Mouse (Mus musculus): ENCODE data around the gene Cdkal1. TPM values are rescaled to one million over a fixed set of nuclear protein-coding genes. Genes with fewer than 3 reads are reported as not detected.

Cdkal1 gene
- polyA plus RNA-seq, 2 experiments = 10.8 to 29.8 TPM

DNA sequence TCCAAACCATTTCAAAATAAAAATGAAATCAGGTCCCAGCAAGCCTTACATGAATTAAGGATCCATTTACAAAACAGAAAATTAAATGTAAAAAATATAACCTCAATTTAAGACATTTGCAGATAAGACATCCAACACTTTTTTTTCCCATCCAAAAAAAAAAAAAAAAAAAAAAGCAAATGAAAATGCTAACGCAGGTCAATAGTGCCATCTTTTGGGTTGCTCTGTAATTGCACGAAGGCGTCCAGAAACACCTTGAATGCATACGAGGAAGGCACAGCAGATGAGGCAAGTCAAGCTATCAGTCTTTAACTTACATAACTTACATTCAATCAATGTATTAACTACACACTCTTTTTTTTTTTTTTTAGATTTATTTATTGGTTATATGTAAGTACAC lies 20.3 kb downstream of the Cdkal1 start:
- H3K4me3 ChIP-seq (replicated peaks; ENCODE audit: low read length) = no peak overlapping the region
- 26% methylated on average over 4 of the region's 4 CpGs for WGBS
- no peaks in the 10 kb centered on the region for H3K4me1 ChIP-seq (ENCODE audit: control insufficient read depth, insufficient read depth, low read length)
- H3K36me3 ChIP-seq (ENCODE audit: control insufficient read depth, insufficient read depth, low read length) = peaks cover 16% of the 10 kb centered on the region
- no peak overlapping the region for H3K27ac ChIP-seq (replicated peaks; ENCODE audit: low read depth, low read length)
- H3K4me2 ChIP-seq (replicated peaks; ENCODE audit: low read depth, low read length, severe bottlenecking) = no peak overlapping the region
- ATAC-seq (ENCODE audit: low FRiP score, low read depth) = no peak
- H3K9ac ChIP-seq (ENCODE audit: low read depth, low read length, severe bottlenecking) = no peak overlapping the region
- TF ChIP-seq POLR2A (IDR thresholded peaks at IDR 0.05; ENCODE audit: borderline replicate concordance, extremely low read depth, insufficient read depth, insufficient read length) = no peak
- peak; percentile 52 for DNase-seq (ENCODE audit: low spot score)
- H3K27me3 ChIP-seq (ENCODE audit: control insufficient read depth, insufficient read depth, low read length) = no peaks in the 10 kb centered on the region
- H3K9me3 ChIP-seq (ENCODE audit: control insufficient read depth, low read length) = no peaks in the 10 kb centered on the region

DNA sequence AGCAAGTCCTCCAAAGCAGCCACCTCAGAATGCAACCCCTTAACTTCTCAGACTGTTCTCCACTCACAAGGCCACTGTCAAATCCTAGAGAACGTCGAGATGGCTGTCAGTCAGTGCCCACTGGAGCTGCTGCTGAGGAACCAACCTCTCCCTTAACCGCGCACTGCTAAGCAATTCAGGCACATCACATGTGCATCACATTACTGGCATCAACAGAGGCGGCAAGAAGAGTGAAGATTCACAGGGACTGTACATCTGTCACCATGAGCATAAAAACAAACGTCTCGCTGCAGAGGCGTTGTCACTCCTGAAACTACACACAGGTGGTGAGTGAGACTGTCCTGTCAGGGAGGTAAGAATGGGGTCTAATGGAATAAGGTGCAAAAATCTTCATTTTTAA lies 21.7 kb downstream of the Cdkal1 start:
- TF ChIP-seq POLR2A (IDR thresholded peaks at IDR 0.05; ENCODE audit: borderline replicate concordance, extremely low read depth, insufficient read depth, insufficient read length) = no peak
- no peaks in the 10 kb centered on the region for H3K4me1 ChIP-seq (ENCODE audit: control insufficient read depth, insufficient read depth, low read length)
- no peak overlapping the region for H3K4me3 ChIP-seq (replicated peaks; ENCODE audit: low read length)
- no peak overlapping the region for H3K9ac ChIP-seq (ENCODE audit: low read depth, low read length, severe bottlenecking)
- no peak overlapping the region for H3K27ac ChIP-seq (replicated peaks; ENCODE audit: low read depth, low read length)
- peaks cover 16% of the 10 kb centered on the region for H3K36me3 ChIP-seq (ENCODE audit: control insufficient read depth, insufficient read depth, low read length)
- no peak for DNase-seq (ENCODE audit: low spot score)
- H3K9me3 ChIP-seq (ENCODE audit: control insufficient read depth, low read length) = no peaks in the 10 kb centered on the region
- ATAC-seq (ENCODE audit: low FRiP score, low read depth) = no peak
- H3K4me2 ChIP-seq (replicated peaks; ENCODE audit: low read depth, low read length, severe bottlenecking) = no peak overlapping the region
- WGBS = 71% methylated on average over 8 of the region's 8 CpGs
- H3K27me3 ChIP-seq (ENCODE audit: control insufficient read depth, insufficient read depth, low read length) = no peaks in the 10 kb centered on the region

DNA sequence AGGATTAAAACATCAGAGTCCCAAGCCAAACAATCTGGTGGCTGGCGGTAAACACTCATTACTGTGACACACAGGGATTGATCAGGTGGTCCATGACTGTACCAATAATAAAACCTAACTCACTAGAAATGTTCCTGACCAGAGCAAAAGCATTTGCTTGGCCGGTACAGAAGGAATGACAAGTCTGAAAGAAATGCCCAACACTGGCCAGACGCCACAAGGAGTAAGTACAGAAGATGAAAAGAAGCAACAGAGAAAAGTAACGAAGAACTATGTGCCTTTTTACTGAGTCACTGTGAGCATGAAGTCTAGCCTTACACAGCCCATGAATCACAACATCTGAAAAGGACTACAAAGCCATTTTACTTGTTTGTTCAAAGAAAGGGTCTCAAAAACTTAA lies 24.3 kb downstream of the Cdkal1 start:
- Histone ChIP-seq H3K9me3 (ENCODE audit: control insufficient read depth, low read length) (no peaks in the 10 kb centered on the region), H3K4me1 (ENCODE audit: control insufficient read depth, insufficient read depth, low read length) (no peaks in the 10 kb centered on the region), H3K36me3 (ENCODE audit: control insufficient read depth, insufficient read depth, low read length) (0 out of 2 replicates have a peak, but pooled peaks cover 2% of the 10 kb centered on the region), H3K4me2 (replicated peaks; ENCODE audit: low read depth, low read length, severe bottlenecking) (no peak overlapping the region), H3K27ac (replicated peaks; ENCODE audit: low read depth, low read length) (no peak overlapping the region), H3K9ac (ENCODE audit: low read depth, low read length, severe bottlenecking) (no peak overlapping the region), H3K4me3 (replicated peaks; ENCODE audit: low read length) (no peak overlapping the region), H3K27me3 (ENCODE audit: control insufficient read depth, insufficient read depth, low read length) (no peaks in the 10 kb centered on the region)
- WGBS = 76% methylated on average over 4 of the region's 4 CpGs
- no peak for TF ChIP-seq POLR2A (IDR thresholded peaks at IDR 0.05; ENCODE audit: borderline replicate concordance, extremely low read depth, insufficient read depth, insufficient read length)
- DNase-seq (ENCODE audit: low spot score) = no peak
- ATAC-seq (ENCODE audit: low FRiP score, low read depth) = no peak

DNA sequence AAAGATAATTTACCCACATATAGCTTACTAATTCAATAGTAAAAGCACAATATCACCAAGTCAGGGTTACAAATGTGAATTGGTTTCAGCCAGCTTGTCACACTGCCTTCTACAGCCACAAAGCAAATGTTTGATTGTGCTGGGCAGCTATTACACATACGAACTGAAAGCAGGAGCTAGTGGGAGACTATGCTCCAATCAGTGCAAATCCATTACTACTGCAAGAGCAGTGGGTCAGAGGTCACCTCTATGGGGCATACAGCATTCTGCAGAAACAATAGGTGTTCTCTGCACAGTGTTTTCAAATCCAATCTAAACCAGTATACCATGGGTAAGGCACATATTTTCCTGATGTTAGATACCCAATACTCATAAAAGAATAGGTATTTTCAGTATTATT lies 27.4 kb downstream of the Cdkal1 start:
- DNase-seq (ENCODE audit: low spot score) (no peak), ATAC-seq (ENCODE audit: low FRiP score, low read depth) (no peak)
- Histone ChIP-seq H3K27ac (replicated peaks; ENCODE audit: low read depth, low read length) (no peak overlapping the region), H3K27me3 (ENCODE audit: control insufficient read depth, insufficient read depth, low read length) (no peaks in the 10 kb centered on the region), H3K4me2 (replicated peaks; ENCODE audit: low read depth, low read length, severe bottlenecking) (no peak overlapping the region), H3K4me3 (replicated peaks; ENCODE audit: low read length) (no peak overlapping the region), H3K36me3 (ENCODE audit: control insufficient read depth, insufficient read depth, low read length) (no peaks in the 10 kb centered on the region), H3K4me1 (ENCODE audit: control insufficient read depth, insufficient read depth, low read length) (no peaks in the 10 kb centered on the region), H3K9me3 (ENCODE audit: control insufficient read depth, low read length) (no peaks in the 10 kb centered on the region), H3K9ac (ENCODE audit: low read depth, low read length, severe bottlenecking) (no peak overlapping the region)
- 46% methylated on average over 1 of the region's 1 CpGs for WGBS
- no peak for TF ChIP-seq POLR2A (IDR thresholded peaks at IDR 0.05; ENCODE audit: borderline replicate concordance, extremely low read depth, insufficient read depth, insufficient read length)

DNA sequence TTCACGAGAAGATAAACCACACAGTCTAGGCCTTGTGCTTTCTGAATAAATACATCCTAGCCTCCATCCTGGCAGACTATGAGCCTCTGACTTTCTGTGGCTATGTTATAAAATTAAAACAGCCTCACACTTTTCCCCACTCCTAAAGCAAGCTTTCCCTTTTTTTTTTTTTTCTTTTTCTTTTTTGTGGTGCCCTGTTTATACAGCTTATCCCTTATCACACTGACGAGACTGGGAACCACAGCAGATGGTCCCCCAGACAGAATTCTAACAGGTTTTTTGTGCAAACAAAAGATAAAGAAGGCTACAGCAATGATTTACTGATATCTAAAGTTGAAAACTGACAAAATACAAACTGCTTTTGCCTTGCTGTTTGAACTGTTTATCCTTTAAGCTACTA lies 29.0 kb downstream of the Cdkal1 start:
- Histone ChIP-seq H3K4me1 (ENCODE audit: control insufficient read depth, insufficient read depth, low read length) (no peaks in the 10 kb centered on the region), H3K27ac (replicated peaks; ENCODE audit: low read depth, low read length) (no peak overlapping the region), H3K4me2 (replicated peaks; ENCODE audit: low read depth, low read length, severe bottlenecking) (no peak overlapping the region), H3K9ac (ENCODE audit: low read depth, low read length, severe bottlenecking) (no peak overlapping the region), H3K4me3 (replicated peaks; ENCODE audit: low read length) (no peak overlapping the region), H3K27me3 (ENCODE audit: control insufficient read depth, insufficient read depth, low read length) (no peaks in the 10 kb centered on the region), H3K9me3 (ENCODE audit: control insufficient read depth, low read length) (no peaks in the 10 kb centered on the region), H3K36me3 (ENCODE audit: control insufficient read depth, insufficient read depth, low read length) (no peaks in the 10 kb centered on the region)
- ATAC-seq (ENCODE audit: low FRiP score, low read depth) = no peak
- no peak for TF ChIP-seq POLR2A (IDR thresholded peaks at IDR 0.05; ENCODE audit: borderline replicate concordance, extremely low read depth, insufficient read depth, insufficient read length)
- WGBS = 57% methylated on average over 2 of the region's 2 CpGs
- no peak for DNase-seq (ENCODE audit: low spot score)

DNA sequence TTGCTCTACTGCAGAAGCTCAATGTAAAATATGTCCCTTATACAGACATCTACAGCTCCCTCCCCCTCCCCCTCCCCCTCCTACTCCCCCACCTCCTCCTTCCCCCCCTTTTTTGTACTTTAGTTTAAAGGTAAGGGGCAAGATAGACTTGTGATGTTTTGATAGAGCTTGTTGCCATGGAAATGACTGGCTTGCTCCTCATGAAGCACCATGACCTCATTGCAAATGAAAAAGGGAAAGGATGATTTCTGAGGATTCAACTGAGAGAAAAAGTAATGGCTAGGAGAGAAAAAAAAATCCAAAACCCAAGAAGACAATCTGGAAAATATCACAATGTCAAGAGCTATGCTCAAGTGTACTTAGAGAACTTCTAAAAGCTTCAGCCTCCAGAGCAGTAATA lies 29.4 kb downstream of the Cdkal1 start:
- Histone ChIP-seq H3K36me3 (ENCODE audit: control insufficient read depth, insufficient read depth, low read length) (no peaks in the 10 kb centered on the region), H3K9me3 (ENCODE audit: control insufficient read depth, low read length) (no peaks in the 10 kb centered on the region), H3K27ac (replicated peaks; ENCODE audit: low read depth, low read length) (no peak overlapping the region), H3K4me1 (ENCODE audit: control insufficient read depth, insufficient read depth, low read length) (no peaks in the 10 kb centered on the region), H3K4me3 (replicated peaks; ENCODE audit: low read length) (no peak overlapping the region), H3K9ac (ENCODE audit: low read depth, low read length, severe bottlenecking) (no peak overlapping the region), H3K4me2 (replicated peaks; ENCODE audit: low read depth, low read length, severe bottlenecking) (no peak overlapping the region), H3K27me3 (ENCODE audit: control insufficient read depth, insufficient read depth, low read length) (no peaks in the 10 kb centered on the region)
- no peak for TF ChIP-seq POLR2A (IDR thresholded peaks at IDR 0.05; ENCODE audit: borderline replicate concordance, extremely low read depth, insufficient read depth, insufficient read length)
- ATAC-seq (ENCODE audit: low FRiP score, low read depth) (no peak), DNase-seq (ENCODE audit: low spot score) (no peak)

All from limb, embryonic 14.5 days (tissue).